Mouse (Mus musculus) thymus, postnatal 36 days (tissue): ENCODE measurements around the gene Ctsz.

ENCODE experiments used
- DNase-seq, 2 experiments: peaks; one replicate each; pipeline ENCODE4 v3.0.0; 2022; ENCODE audit warnings: mixed read lengths in 2 of 2

Ctsz gene

DNA sequence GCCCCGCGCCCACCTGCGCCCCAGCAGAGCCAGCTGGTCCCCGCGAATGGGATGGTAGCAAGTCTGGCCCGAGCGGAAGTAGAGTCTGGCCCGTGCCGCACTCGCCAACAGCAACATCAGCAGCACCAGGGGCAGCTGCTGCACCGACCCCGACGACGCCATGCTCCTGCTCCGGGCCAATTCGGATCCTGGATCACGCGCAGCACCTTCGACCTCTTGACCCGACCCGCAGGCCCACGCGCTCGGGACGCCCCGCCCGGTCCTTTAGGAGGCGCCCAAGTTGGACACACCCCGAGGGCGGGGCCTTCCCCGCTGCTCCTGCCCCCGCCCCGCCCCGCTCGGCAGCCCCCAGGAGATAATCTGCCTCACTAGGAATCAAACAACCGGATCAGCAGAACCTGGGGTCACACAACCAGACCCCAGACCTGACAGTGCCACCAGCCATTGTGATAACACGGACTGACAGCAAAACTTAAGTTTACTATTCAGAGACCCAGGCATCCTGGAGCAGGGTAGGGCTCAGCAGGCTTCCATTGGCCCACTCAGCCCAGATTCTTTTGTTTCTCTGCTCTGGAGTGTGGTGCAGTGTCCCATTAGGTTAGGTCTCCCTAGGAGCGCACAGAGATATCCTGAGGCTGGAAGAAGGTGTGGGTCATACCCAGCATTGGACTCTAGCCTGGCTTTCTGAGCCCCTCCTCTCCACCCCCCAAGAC lies at the start of gene Ctsz:
Ctsz (minus strand) TSS at position 303 of the 713 bp plus-strand sequence.
- DNase-seq, result peak; percentile 74 to 75

DNA sequence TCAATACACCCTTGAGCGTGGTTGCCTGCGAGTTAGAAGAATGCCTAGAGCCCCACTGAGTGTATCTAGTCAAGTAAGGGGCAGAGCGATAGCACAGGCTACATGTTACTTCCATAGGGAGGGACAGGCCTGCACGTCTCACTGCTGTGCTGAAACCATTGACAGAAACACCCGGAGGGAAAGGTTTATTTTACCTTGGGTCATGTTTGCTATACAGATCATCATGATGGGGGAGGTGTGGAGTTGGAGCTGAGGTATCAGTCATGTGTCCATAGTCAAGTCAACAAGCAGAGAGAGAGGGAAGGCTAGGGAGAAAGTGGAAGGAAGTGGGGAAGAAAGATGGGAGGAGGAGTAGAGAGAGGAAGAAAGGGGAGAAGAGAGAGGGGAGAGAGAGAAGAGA lies 48.2 kb upstream of the Ctsz start:
- DNase-seq, result no peak

GRCm38 (mm10) chr2:174478746-174479145 lies 39.9 kb upstream of the Ctsz start:
- DNase-seq, result no peak

DNA sequence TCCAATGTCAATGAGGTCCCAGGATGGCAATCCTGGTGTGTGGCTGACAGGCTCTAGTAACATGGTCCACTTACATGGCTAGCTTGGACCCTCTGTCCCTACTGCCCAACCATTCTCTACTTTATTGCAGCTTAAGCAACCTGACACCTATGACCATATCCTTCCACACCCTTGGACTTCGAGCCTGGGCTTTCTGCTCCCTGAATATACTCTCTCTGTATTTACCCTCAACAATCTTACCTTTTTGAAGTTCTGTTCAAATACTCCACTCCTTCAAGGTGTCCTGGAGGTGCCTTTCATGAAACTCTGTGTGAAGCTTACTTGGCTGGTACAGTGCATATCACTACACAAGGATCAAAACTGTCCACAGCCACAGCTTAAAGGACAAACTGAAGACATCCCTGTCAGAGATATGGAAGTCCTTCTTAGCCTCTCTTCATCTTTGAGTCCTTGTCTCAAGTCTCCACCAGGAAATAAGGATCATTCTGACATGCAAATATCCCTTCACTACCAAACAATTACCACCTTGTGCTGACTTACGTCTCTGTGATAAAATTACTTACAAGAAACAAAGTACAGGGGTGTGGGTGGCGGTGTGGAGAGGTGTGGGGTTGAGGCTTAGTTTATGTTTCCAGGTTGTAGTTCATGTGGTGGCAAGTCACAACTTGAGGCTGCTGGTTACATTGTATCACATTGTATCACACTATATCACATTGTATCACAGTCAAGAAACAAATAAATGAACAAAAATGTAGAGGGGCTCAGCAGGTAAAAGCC lies 38.9 kb upstream of the Ctsz start:
- no peak for DNase-seq

DNA sequence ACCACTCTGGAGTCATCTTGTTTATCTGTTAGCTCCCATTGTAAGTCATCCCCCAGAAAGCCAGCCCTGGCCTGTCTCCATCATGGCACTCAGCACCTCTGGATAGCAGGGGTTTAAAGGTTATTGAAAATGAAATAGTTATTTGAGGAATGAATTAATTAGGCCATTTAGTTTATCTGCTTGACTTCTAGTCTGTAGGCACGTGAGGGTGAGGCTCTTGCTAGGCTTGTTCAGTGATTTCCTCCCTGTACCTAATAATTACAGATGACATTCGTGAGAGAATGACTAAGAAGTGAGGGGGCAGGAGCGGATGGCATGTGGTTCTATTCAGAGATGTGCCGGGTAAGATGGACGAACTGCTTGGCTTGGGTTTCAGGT lies 34.7 kb upstream of the Ctsz start:
- DNase-seq, result no peak

DNA sequence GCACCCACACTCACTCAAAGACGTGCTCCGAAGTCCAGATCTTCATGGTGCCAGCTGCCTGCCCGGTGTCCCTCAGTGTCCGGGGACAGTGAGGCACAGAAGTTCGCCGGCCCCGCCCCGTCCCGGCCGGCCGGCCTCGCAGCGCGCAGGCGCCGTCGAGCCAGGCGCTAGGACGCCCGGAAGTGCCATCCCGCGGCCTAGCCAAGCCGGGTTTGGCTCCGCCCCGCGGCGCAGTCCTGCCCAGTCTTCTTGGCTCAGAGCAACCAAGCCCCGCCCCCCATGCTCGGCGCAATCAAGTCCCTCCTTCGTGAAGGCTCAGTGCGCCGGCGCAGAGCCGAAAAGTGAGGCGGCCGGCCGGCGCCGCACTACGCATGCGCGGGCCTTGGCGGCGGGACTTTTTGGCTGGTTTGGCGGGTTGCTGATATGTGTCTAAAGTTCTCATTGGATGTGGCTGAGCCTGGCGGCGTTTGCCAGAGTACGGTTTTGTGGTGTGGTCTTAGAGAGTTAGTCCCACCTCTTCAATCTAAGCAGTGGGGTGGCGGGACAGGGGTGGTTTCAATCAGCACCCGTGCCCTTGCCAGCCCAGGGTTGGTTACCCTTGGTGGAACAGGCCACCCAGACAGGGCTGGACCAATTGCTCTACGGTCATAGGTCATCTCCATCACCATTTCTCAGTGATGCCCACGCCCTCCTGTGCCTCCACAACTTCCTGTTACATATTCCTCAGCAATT lies 34.1 kb upstream of the Ctsz start, which contains the start of gene Prelid3b:
Prelid3b (minus strand) TSS at position 264 of the 732 bp plus-strand sequence.
- peak; percentile 99 to 100 for DNase-seq

GRCm38 (mm10) chr2:174472407-174472806 lies 33.6 kb upstream of the Ctsz start:
- no peak for DNase-seq

GRCm38 (mm10) chr2:174470786-174471405 lies 32.1 kb upstream of the Ctsz start:
- no peak for DNase-seq

DNA sequence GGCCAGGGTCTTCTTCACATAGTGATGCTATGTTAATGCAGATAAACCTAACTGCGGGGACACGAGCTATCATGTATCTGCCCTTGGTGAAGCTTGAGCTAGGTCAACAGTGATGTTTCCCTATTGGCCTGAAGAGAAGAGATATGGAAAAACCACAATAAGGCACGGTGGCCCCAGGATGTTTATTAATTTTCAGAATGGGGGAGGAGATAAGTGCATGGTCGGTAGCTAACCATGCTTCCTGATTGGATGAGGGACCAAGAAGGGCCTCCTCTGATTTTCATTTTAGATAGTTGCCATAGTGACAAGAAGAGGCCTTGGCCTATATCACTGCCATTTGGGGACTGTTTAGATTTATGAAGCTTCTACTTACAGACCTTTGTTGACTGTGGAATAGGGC lies 31.5 kb upstream of the Ctsz start:
- no peak for DNase-seq

DNA sequence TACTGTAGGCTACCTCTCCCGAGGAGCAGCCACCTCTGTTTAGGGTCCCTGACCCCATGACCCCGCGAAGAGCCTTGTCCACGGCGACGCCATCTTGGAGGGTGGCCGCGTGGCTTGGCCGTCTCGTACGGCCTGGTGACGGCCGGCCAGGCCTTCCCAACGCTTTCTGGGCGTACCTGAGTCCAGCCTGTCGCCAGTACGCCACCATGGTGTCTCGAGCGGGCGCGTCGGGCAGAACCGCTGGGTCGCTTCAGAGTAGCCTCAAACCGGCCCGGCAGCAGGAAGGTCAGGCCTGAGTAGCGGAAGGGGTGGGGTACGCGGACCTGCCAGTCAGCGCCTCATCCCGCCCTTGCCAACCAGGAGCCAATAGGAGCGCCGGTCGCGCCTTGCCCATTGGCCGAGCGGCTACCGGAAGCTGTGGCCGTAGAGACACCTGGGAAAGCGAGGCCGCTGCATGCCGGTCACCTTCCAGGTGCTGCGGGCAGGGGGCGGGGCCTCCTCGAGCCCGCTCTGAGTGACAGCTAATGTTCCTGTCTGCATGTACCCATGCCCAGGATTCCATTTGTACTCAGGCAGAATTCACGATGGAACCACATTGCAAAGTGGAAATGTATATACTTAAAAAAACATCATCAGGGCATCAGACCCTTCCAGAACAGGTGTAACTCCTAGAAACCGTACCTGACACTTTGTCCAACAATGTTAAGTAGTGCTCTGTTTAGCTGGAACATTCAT lies 25.1 kb upstream of the Ctsz start, which contains the start of gene Atp5e:
Atp5e (minus strand) TSS at position 317 of the 735 bp plus-strand sequence.
- peak; percentile 92 to 95 for DNase-seq

GRCm38 (mm10) chr2:174463370-174463769 lies 24.5 kb upstream of the Ctsz start:
- DNase-seq, result no peak

DNA sequence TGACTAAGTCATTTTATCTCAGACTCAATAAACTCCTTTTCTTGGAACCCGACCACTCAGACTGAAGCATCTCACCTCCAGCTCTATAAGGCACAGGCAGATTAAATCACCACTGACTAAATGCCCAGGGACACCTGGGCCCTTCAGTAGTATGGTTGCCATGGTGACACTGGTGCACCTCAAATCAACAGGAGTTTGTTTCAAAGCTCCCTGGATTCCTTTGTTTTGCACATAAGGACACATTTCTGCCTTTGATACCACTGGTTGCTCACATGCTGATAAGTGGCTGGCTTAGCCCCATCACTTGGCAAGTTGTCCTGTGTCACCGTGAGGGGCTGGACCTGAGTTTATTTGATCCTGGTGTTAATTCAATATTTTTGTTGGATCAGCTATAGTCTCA lies 20.5 kb upstream of the Ctsz start:
- DNase-seq, result no peak

DNA sequence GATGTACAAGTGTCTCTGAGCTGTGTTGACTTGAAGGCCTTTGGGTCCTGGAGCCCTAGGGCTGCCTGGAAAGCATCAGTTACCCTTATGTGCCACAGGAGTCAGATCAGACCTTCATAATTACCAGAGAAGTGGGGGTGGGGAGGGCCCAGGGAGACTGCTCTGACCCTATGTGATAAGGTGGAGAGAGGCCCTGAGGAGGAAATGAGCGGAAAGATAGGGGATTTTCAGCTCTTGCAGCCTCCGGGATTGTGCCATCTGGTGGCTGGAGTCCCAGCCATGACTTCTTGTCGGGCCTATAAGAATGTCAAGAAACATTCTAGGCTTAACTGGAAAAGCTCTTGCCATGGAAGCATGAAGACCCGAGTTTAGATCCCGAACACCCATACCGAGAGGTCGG lies 14.8 kb upstream of the Ctsz start:
- no peak for DNase-seq

GRCm38 (mm10) chr2:174450353-174450752 lies 11.5 kb upstream of the Ctsz start, which contains the start of gene Tubb1:
Gene Tubb1, plus strand, starts transcription at chr2:174450695.
- DNase-seq, result no peak

GRCm38 (mm10) chr2:174448405-174448804 lies 9.6 kb upstream of the Ctsz start:
- no peak for DNase-seq

DNA sequence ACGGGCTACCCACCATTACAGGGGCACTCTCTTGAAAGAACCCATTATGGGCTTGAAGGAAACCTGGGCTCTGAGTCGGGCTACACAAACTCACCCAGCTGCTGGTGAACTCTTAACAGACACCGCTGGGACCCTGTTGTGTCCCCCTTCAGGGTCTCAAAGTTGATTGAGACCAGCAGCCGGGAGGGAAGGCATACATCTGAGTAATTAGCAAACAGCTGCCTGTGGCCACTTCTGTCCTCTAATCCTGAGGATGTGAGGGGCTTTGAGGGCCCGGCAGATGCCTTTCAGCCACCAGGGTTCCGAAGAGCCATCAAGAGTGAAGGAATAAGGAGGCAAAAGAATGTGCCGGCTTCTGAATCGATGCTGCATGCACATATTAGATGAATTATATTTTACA lies 8.1 kb upstream of the Ctsz start:
- DNase-seq, result no peak

DNA sequence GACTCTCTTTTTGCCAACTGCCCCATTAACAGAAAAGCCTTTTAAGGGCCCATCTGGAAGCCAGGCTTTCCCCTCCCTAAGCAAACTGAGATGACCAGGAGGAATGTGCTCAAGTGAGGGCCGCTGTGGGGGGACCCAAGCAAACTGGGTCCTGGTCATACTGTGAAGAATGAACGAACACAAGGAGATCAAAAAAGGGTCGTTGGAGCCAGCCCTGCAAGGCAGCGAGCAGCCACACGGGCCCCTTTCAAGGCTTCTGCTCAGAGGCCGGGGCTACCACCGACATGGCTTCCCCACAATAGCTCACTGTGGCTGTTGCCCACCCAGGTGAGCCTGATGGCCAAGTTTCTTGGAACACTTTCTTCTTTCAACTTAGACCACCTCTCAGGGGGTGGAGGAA lies 7.7 kb upstream of the Ctsz start:
- no peak for DNase-seq

DNA sequence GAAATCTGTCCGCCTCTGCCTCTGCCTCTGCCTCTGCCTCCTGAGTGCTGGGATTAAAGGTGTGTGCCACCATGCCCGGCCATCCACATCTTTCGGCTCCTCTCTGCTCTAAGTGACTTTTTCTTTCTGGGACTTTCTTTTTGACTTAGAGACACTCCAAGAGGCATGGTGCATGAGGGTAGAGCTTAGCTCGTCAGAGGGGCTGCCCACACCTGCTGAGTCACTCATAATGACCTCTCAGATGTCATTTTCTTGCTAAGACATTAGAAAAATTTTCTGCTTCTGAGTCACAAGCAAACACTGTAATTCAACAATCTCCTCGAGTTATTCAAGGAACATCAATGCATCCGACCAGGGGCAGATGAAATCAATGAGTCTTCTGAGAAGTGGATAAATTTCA lies 6.2 kb upstream of the Ctsz start:
- DNase-seq, result no peak

DNA sequence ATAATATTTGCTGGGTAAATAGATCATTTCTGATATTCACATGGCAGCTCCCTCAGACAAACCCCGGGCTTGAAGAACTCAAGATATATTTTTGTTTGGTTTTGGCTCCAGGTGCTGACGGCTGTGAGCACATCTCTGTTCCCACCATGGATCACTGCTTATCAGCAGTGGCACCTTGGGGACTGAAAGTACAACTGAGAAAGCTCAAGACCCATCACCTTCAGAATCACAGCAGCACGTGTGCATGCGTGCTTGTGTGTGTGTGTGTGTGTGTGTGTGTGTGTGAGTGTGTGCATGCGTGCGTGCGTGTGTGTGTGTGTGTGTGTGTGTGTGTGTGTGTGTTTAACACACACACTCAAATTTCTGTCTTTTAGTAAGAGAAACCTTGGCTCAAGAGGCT lies 5.5 kb upstream of the Ctsz start:
- no peak for DNase-seq

DNA sequence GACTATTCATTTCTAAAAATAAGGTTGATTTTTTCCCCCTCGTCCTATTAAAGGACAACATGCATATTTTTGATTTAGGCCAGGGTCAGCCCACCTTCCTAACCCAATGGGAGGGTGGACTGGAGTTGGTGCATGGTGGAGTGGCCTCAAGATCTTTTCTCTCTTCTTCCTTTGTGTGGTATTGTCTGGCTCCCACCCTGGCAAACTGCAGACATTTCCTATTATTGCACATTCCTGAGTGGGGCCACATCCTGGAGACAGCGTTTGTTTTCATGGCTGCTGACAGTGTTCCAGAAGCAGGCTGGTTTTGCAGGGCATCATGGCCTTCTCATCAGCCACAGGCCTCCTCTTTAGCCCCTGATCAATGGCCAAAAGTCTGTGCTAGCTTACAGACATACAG lies 4.2 kb upstream of the Ctsz start:
- no peak for DNase-seq

- peak in 1 of 2 experiments; percentile 32 for DNase-seq
Observed at GRCm38 (mm10) chr2:174442460-174442859, 3.6 kb upstream of the Ctsz start.

- no peak for DNase-seq
Observed at GRCm38 (mm10) chr2:174441898-174442297, 3.1 kb upstream of the Ctsz start.
